Comparison of ENCODE assay signal across 8 mouse cellular contexts in genomic region chr16:4963797-4964709, GRCm38 (mm10). TPM values are rescaled to one million over a fixed set of nuclear protein-coding genes. Genes with fewer than 3 reads are reported as not detected.
DNase-seq lines count a peak whose midpoint lies in the region; ATAC-seq and TF ChIP-seq lines count a peak whose summit lies in the region.

Gene Anks3 (minus strand): TSS chr16:4964205.

- H3K9ac ChIP-seq in hindbrain, postnatal 0 days (replicated peaks; ENCODE audit: low read length) = peak within 1 kb of the TSS; percentile 74

- peak; percentile 81 for DNase-seq in WW6 (ENCODE audit: low read depth, low spot score)
- DNase-seq in cerebellum, postnatal 4 days (ENCODE audit: low spot score in 2 of 2) = peak; percentile 90 to 98
- DNase-seq in gastrocnemius, adult 2 months = peak; percentile 98
- peak; percentile 99 for DNase-seq in hindbrain, postnatal 0 days (ENCODE audit: low spot score)
- DNase-seq in left cerebral cortex, adult 2 months (ENCODE audit: extremely low spot score in 1 of 2, low spot score in 2 of 2) = peak; percentile 99
- peak; percentile 99 for DNase-seq in right cerebral cortex, adult 2 months (ENCODE audit: low spot score in 2 of 2)
- peak; percentile 97 for DNase-seq in urinary bladder, postnatal 14 days (ENCODE audit: low spot score)

- TF ChIP-seq CTCF in gastrocnemius, adult 2 months (IDR thresholded peaks at IDR 0.05) = no peak
- TF ChIP-seq CTCF in hindbrain, postnatal 0 days (IDR thresholded peaks at IDR 0.05; ENCODE audit: low read depth) = peak; percentile 16; the same call in 1 of the 2 replicates
- TF ChIP-seq CTCF in left cerebral cortex, adult 2 months (IDR thresholded peaks at IDR 0.05) = no peak

- peak within 1 kb of the TSS; percentile 94 for H3K27ac ChIP-seq in gastrocnemius, adult 2 months
- peak within 1 kb of the TSS; percentile 88 for H3K27ac ChIP-seq in hindbrain, postnatal 0 days
- peak within 1 kb of the TSS; percentile 96 for H3K27ac ChIP-seq in left cerebral cortex, adult 2 months

- peak; percentile 99 for ATAC-seq in hindbrain, postnatal 0 days
- peak; percentile 93 for ATAC-seq in megakaryocyte, adult 5-6 weeks (ENCODE audit: poor library complexity, severe bottlenecking)

- no peaks in the 10 kb centered on the region for H3K36me3 ChIP-seq in hindbrain, postnatal 0 days (ENCODE audit: insufficient read depth, low read length)

- intact Hi-C loops in gastrocnemius, adult 2 months (cut with DNase I) = no loop called here
- intact Hi-C loops in left cerebral cortex, adult 2 months (cut with DNase I) = loop anchor here (1.0 to 2.0 kb wide), 2 partner anchors 49 to 84 kb away; partner anchors contain the start of genes Rogdi and Ubald1

- H3K4me3 ChIP-seq in gastrocnemius, adult 2 months = peak within 1 kb of the TSS; percentile 99
- peak within 1 kb of the TSS; percentile 73 for H3K4me3 ChIP-seq in hindbrain, postnatal 0 days (ENCODE audit: low read length)
- peak within 1 kb of the TSS; percentile 88 for H3K4me3 ChIP-seq in left cerebral cortex, adult 2 months

- H3K9me3 ChIP-seq in hindbrain, postnatal 0 days (ENCODE audit: low read length) = no peaks in the 10 kb centered on the region

- peak within 1 kb of the TSS; percentile 63 for H3K4me2 ChIP-seq in hindbrain, postnatal 0 days (ENCODE audit: low read depth, low read length)

- under 1% methylated on average over 69 of the region's 76 CpGs for WGBS in hindbrain, postnatal 0 days

- H3K27me3 ChIP-seq in hindbrain, postnatal 0 days (ENCODE audit: insufficient read depth, low read length) = no peaks in the 10 kb centered on the region

- peaks cover 14% of the 10 kb centered on the region; the same call in 1 of the 2 replicates for H3K4me1 ChIP-seq in hindbrain, postnatal 0 days (ENCODE audit: insufficient read depth, low read length)

RNA-seq across cellular contexts. Expression of gene Anks3, which starts in this region (rescaled TPM):
- total RNA-seq in gastrocnemius, adult 2 months (2021) = 10 to 100 TPM; 12.8 to 16.7 TPM
- 35.0 and 47.7 TPM in 2 replicates for total RNA-seq in hindbrain, postnatal 0 days (2014; rRNA removed)
- 38.0 and 44.1 TPM in 2 replicates for polyA plus RNA-seq in hindbrain, postnatal 0 days (2015; fragmentation: Nextera tagmentation; extraction: Ambion mirVana)
- total RNA-seq in left cerebral cortex, adult 2 months (2021) = 10 to 100 TPM; 67.3 to 68.3 TPM
- total RNA-seq in megakaryocyte, adult 5-6 weeks (2015) = 13.7 and 15.0 TPM in 2 replicates
- 15.6 and 19.0 TPM in 2 replicates for total RNA-seq in megakaryocyte, adult 5-6 weeks (2017)

Comparison
In these comparisons a context has a peak if more than half of its experiments do, and no peak if none do; other contexts are left out.
1. Peak in every context shown above with its lines: DNase-seq, ATAC-seq, H3K4me3 ChIP-seq and H3K27ac ChIP-seq.